Mouse (Mus musculus) heart, embryonic 15.5 days (tissue): ENCODE data around the gene Lhx3. TPM values are rescaled to one million over a fixed set of nuclear protein-coding genes. Genes with fewer than 3 reads are reported as not detected.

Source experiments
- ATAC-seq: fragments of 200-750 bp; cut with Nextera tagmentation; replicated peaks from 2 replicates; pipeline ENCODE4 v1.8.0; 2017; ENCODE audit warnings: low read depth, moderate TSS enrichment; ENCODE audit not compliant: insufficient number of reproducible peaks, insufficient read depth, low FRiP score
- H3K27ac ChIP-seq: fragments of 300-500 bp; sonication (generic); 2 replicates; pipeline ENCODE4 v1.5.1; 2015; ENCODE audit warnings: mild to moderate bottlenecking, inconsistent platforms
- H3K27me3 ChIP-seq: fragments of 300-500 bp; sonication (generic); 2 replicates; pipeline ENCODE4 v1.6.1; 2015; ENCODE audit warnings: inconsistent platforms
- H3K36me3 ChIP-seq: fragments of 300-500 bp; sonication (generic); 2 replicates; pipeline ENCODE4 v1.6.1; 2015; ENCODE audit warnings: mild to moderate bottlenecking, inconsistent platforms
- H3K4me1 ChIP-seq: fragments of 300-500 bp; sonication (generic); replicated peaks from 2 replicates; pipeline ENCODE4 v1.6.1; 2015; ENCODE audit warnings: inconsistent platforms
- H3K4me2 ChIP-seq: fragments of 300-500 bp; sonication (generic); 2 replicates; pipeline ENCODE4 v1.6.1; 2015; ENCODE audit warnings: inconsistent platforms, mild to moderate bottlenecking, moderate library complexity
- H3K4me3 ChIP-seq: fragments of 300-500 bp; sonication (generic); 2 replicates; pipeline ENCODE4 v1.5.1; 2015; ENCODE audit warnings: mild to moderate bottlenecking, inconsistent platforms
- H3K9ac ChIP-seq: fragments of 300-500 bp; sonication (generic); 2 replicates; pipeline ENCODE4 v1.6.1; 2015; ENCODE audit warnings: mild to moderate bottlenecking, inconsistent platforms
- H3K9me3 ChIP-seq: fragments of 300-500 bp; sonication (generic); replicated peaks from 2 replicates; pipeline ENCODE4 v1.6.1; 2016; ENCODE audit warnings: inconsistent platforms
- WGBS: fragments of 180-500 bp; shearing (Covaris S2); methylation state at CpG from one replicate; pipeline ENCODE4 v1.1.7; 2015; ENCODE audit warnings: mixed read lengths; 5-methylcytosine and 5-hydroxymethylcytosine counted together
- polyA plus RNA-seq: library from polyadenylated mRNA; unstranded; fragments of >200 nt; fragmentation: Nextera tagmentation; extraction: Ambion mirVana; gene quantifications from 2 replicates; pipeline ENCODE4 v1.2.1, GENCODE M21; 2015

Gene Lhx3
- polyA plus RNA-seq, 1 experiment from 2014 or later = not detected

- Histone ChIP-seq H3K4me2 (no peak overlapping the region), H3K36me3 (no peaks in the 10 kb centered on the region), H3K9me3 (no peaks in the 10 kb centered on the region), H3K4me3 (no peak overlapping the region), H3K27me3 (peaks cover 6% of the 10 kb centered on the region; the same call in 1 of the 2 replicates), H3K9ac (no peak overlapping the region), H3K27ac (no peak overlapping the region), H3K4me1 (peaks cover 4% of the 10 kb centered on the region; the same call in 1 of the 2 replicates)
- ATAC-seq = no peak
- 28% methylated on average over 11 of the region's 11 CpGs for WGBS
Measured at GRCm38 (mm10) chr2:26168843-26169579, 39.1 kb downstream of the Lhx3 start.

- Histone ChIP-seq H3K9me3 (no peaks in the 10 kb centered on the region), H3K9ac (no peak overlapping the region), H3K4me1 (peaks cover 4% of the 10 kb centered on the region; the same call in 1 of the 2 replicates), H3K27ac (no peak overlapping the region), H3K27me3 (peaks cover 6% of the 10 kb centered on the region; the same call in 1 of the 2 replicates), H3K4me2 (no peak overlapping the region), H3K4me3 (no peak overlapping the region), H3K36me3 (no peaks in the 10 kb centered on the region)
- no peak for ATAC-seq
- 80% methylated on average over 3 of the region's 3 CpGs for WGBS
Measured at GRCm38 (mm10) chr2:26166890-26167289, 41.2 kb downstream of the Lhx3 start.

- no peaks in the 10 kb centered on the region for H3K36me3 ChIP-seq
- WGBS = 83% methylated on average over 9 of the region's 9 CpGs
- H3K4me2 ChIP-seq = no peak overlapping the region
- H3K9me3 ChIP-seq = no peaks in the 10 kb centered on the region
- H3K9ac ChIP-seq = no peak overlapping the region
- H3K27me3 ChIP-seq = no peaks in the 10 kb centered on the region
- no peaks in the 10 kb centered on the region for H3K4me1 ChIP-seq
- H3K4me3 ChIP-seq = no peak overlapping the region
- no peak overlapping the region for H3K27ac ChIP-seq
- no peak for ATAC-seq
Measured at GRCm38 (mm10) chr2:26158064-26158463, 50.0 kb downstream of the Lhx3 start.

- Histone ChIP-seq H3K9ac (no peak overlapping the region), H3K27me3 (no peaks in the 10 kb centered on the region), H3K4me2 (no peak overlapping the region), H3K27ac (no peak overlapping the region), H3K4me1 (no peaks in the 10 kb centered on the region), H3K4me3 (no peak overlapping the region), H3K36me3 (no peaks in the 10 kb centered on the region), H3K9me3 (no peaks in the 10 kb centered on the region)
- 72% methylated on average over 10 of the region's 10 CpGs for WGBS
- ATAC-seq = no peak
Measured at GRCm38 (mm10) chr2:26156191-26156977, 51.7 kb downstream of the Lhx3 start.

GRCm38 (mm10) chr2:26155737-26156136 is 52.4 kb downstream of the Lhx3 start:
- no peak overlapping the region for H3K9ac ChIP-seq
- ATAC-seq = no peak
- H3K4me3 ChIP-seq = no peak overlapping the region
- no peaks in the 10 kb centered on the region for H3K9me3 ChIP-seq
- WGBS = 49% methylated on average over 3 of the region's 3 CpGs
- no peak overlapping the region for H3K27ac ChIP-seq
- no peaks in the 10 kb centered on the region for H3K4me1 ChIP-seq
- no peaks in the 10 kb centered on the region for H3K27me3 ChIP-seq
- H3K4me2 ChIP-seq = no peak overlapping the region
- no peaks in the 10 kb centered on the region for H3K36me3 ChIP-seq

GRCm38 (mm10) chr2:26154586-26154985 is 53.5 kb downstream of the Lhx3 start:
- H3K9ac ChIP-seq = no peak overlapping the region
- no peaks in the 10 kb centered on the region for H3K36me3 ChIP-seq
- no peaks in the 10 kb centered on the region for H3K4me1 ChIP-seq
- H3K27me3 ChIP-seq = no peaks in the 10 kb centered on the region
- no peak for ATAC-seq
- H3K9me3 ChIP-seq = no peaks in the 10 kb centered on the region
- H3K4me2 ChIP-seq = no peak overlapping the region
- no peak overlapping the region for H3K27ac ChIP-seq
- WGBS = 43% methylated on average over 5 of the region's 5 CpGs
- no peak overlapping the region for H3K4me3 ChIP-seq

GRCm38 (mm10) chr2:26153909-26154340 is 54.2 kb downstream of the Lhx3 start:
- Histone ChIP-seq H3K9ac (no peak overlapping the region), H3K27me3 (no peaks in the 10 kb centered on the region), H3K36me3 (no peaks in the 10 kb centered on the region), H3K4me1 (no peaks in the 10 kb centered on the region), H3K4me3 (no peak overlapping the region), H3K4me2 (no peak overlapping the region), H3K9me3 (no peaks in the 10 kb centered on the region), H3K27ac (no peak overlapping the region)
- 10% methylated on average over 4 of the region's 4 CpGs for WGBS
- peak; percentile 47; the same call in 1 of the 2 replicates for ATAC-seq

GRCm38 (mm10) chr2:26153295-26153694 is 54.8 kb downstream of the Lhx3 start:
- H3K4me2 ChIP-seq = no peak overlapping the region
- H3K4me1 ChIP-seq = no peaks in the 10 kb centered on the region
- no peak overlapping the region for H3K27ac ChIP-seq
- ATAC-seq = no peak
- H3K36me3 ChIP-seq = no peaks in the 10 kb centered on the region
- H3K4me3 ChIP-seq = no peak overlapping the region
- no peaks in the 10 kb centered on the region for H3K27me3 ChIP-seq
- H3K9ac ChIP-seq = no peak overlapping the region
- no peaks in the 10 kb centered on the region for H3K9me3 ChIP-seq
- 34% methylated on average over 4 of the region's 4 CpGs for WGBS

Other genes starting within 250 kb of the Lhx3 start
- 11.6 and 12.8 TPM in 2 replicates for gene Camsap1, start 225.0 kb downstream of the Lhx3 start, polyA plus RNA-seq
- gene Ubac1, start 186.5 kb downstream of the Lhx3 start, polyA plus RNA-seq = 105 and 107 TPM in 2 replicates
- 5.2 and 8.0 TPM in 2 replicates for gene Nacc2, start 85.1 kb downstream of the Lhx3 start, polyA plus RNA-seq
- gene Qsox2, start 29.2 kb upstream of the Lhx3 start, polyA plus RNA-seq = 8.8 and 14.3 TPM in 2 replicates
- gene Ccdc187, start 86.3 kb upstream of the Lhx3 start, polyA plus RNA-seq = 0.08 and 0.15 TPM in 2 replicates
- gene Gpsm1, start 107.2 kb upstream of the Lhx3 start, polyA plus RNA-seq = 64.4 and 71.6 TPM in 2 replicates
- 22.1 and 27.9 TPM in 2 replicates for gene Dnlz, start 143.8 kb upstream of the Lhx3 start, polyA plus RNA-seq
- 0.60 and 1.7 TPM in 2 replicates for gene Card9, start 152.6 kb upstream of the Lhx3 start, polyA plus RNA-seq
- gene Snapc4, start 172.4 kb upstream of the Lhx3 start, polyA plus RNA-seq = 16.8 and 19.6 TPM in 2 replicates
- gene Entr1, start 181.0 kb upstream of the Lhx3 start, polyA plus RNA-seq = 72.3 and 82.9 TPM in 2 replicates
- gene Pmpca, start 181.1 kb upstream of the Lhx3 start, polyA plus RNA-seq = 103 and 111 TPM in 2 replicates
- 14.3 and 16.7 TPM in 2 replicates for gene Inpp5e, start 200.9 kb upstream of the Lhx3 start, polyA plus RNA-seq
- gene Sec16a, start 236.9 kb upstream of the Lhx3 start, polyA plus RNA-seq = 10.5 and 14.5 TPM in 2 replicates